Mouse (Mus musculus) olfactory bulb, adult 2 months (tissue): ENCODE data around the gene Rrp12. TPM values are rescaled to one million over a fixed set of nuclear protein-coding genes. Genes with fewer than 3 reads are reported as not detected.

Source experiments
- H3K27ac ChIP-seq: fragments of 200-500 bp; 2 replicates; pipeline ENCODE4 v1.5.1; 2012; ENCODE audit warnings: low read depth, low read length; ENCODE audit not compliant: insufficient read depth
- H3K4me1 ChIP-seq: fragments of 200-500 bp; 2 replicates; pipeline ENCODE4 v1.6.1; 2012; ENCODE audit warnings: low read length; ENCODE audit not compliant: control insufficient read depth, insufficient read depth
- H3K4me3 ChIP-seq: fragments of 200-500 bp; 2 replicates; pipeline ENCODE4 v1.5.1; 2012; ENCODE audit warnings: mild to moderate bottlenecking, low read depth, low read length, moderate library complexity; ENCODE audit not compliant: insufficient read depth
- CTCF ChIP-seq: fragments of 200-500 bp; IDR thresholded peaks from 2 replicates; pipeline ENCODE4 v1.5.1; 2012; ENCODE audit warnings: low read depth, mild to moderate bottlenecking, low read length, moderate library complexity; ENCODE audit not compliant: insufficient read depth
- POLR2A ChIP-seq: fragments of 200-500 bp; IDR thresholded peaks from 2 replicates; pipeline ENCODE4 v1.6.1; 2012; ENCODE audit warnings: mild to moderate bottlenecking, low read depth, low read length, moderate library complexity; ENCODE audit not compliant: insufficient read depth
- WGBS: fragments of 180-500 bp; shearing (Covaris S2); methylation state at CpG from one replicate; pipeline ENCODE4 v1.1.7; 2018; 5-methylcytosine and 5-hydroxymethylcytosine counted together
- polyA plus RNA-seq: library from polyadenylated mRNA; stranded (reverse); fragments of >200 nt; gene quantifications from 2 replicates; pipeline ENCODE4 v1.2.4, GENCODE M21; 2012; ENCODE audit warnings: low replicate concordance; ENCODE audit not compliant: missing spikeins, insufficient read depth, insufficient read length

Gene Rrp12
- polyA plus RNA-seq: not detected in 2 replicates

- Histone ChIP-seq H3K4me1 (peaks cover 8% of the 10 kb centered on the region), H3K27ac (no peak within 1 kb of the TSS), H3K4me3 (peak within 1 kb of the TSS; percentile 88)
- under 1% methylated on average over 46 of the region's 46 CpGs for WGBS
- TF ChIP-seq CTCF (no peak), POLR2A (no peak)
Measured at GRCm38 (mm10) chr19:41895460-41896318, at the start of gene Rrp12. Gene Rrp12, minus strand, starts transcription at chr19:41896173.

- WGBS: 90% methylated on average over 7 of the region's 7 CpGs
- TF ChIP-seq CTCF (no peak), POLR2A (no peak)
- no peak overlapping the region for H3K27ac ChIP-seq
- no peaks in the 10 kb centered on the region for H3K4me1 ChIP-seq
- H3K4me3 ChIP-seq: no peak overlapping the region
Measured at GRCm38 (mm10) chr19:41943841-41944240, 47.9 kb upstream of the Rrp12 start.

- WGBS: 92% methylated on average over 5 of the region's 5 CpGs
- Histone ChIP-seq H3K4me3 (no peak overlapping the region), H3K27ac (no peak overlapping the region), H3K4me1 (no peaks in the 10 kb centered on the region)
- TF ChIP-seq CTCF: no peak
- TF ChIP-seq POLR2A: no peak
Measured at GRCm38 (mm10) chr19:41938539-41938938, 42.6 kb upstream of the Rrp12 start.

- H3K27ac ChIP-seq: no peak overlapping the region
- 89% methylated on average over 1 of the region's 1 CpGs for WGBS
- H3K4me1 ChIP-seq: peaks cover 3% of the 10 kb centered on the region; the same call in 1 of the 2 replicates
- no peak for TF ChIP-seq CTCF
- TF ChIP-seq POLR2A: no peak
- no peak overlapping the region for H3K4me3 ChIP-seq
Measured at GRCm38 (mm10) chr19:41935921-41936320, 39.9 kb upstream of the Rrp12 start.

GRCm38 (mm10) chr19:41934124-41934523 lies 38.2 kb upstream of the Rrp12 start:
- 10% methylated on average over 6 of the region's 6 CpGs for WGBS
- no peak overlapping the region for H3K27ac ChIP-seq
- TF ChIP-seq CTCF: no peak
- no peak for TF ChIP-seq POLR2A
- H3K4me1 ChIP-seq: peaks cover 3% of the 10 kb centered on the region; the same call in 1 of the 2 replicates
- peak overlapping the region; percentile 14; the same call in 1 of the 2 replicates for H3K4me3 ChIP-seq

- Histone ChIP-seq H3K4me3 (peak within 1 kb of the TSS; percentile 92), H3K27ac (no peak within 1 kb of the TSS), H3K4me1 (peaks cover 3% of the 10 kb centered on the region; the same call in 1 of the 2 replicates)
- under 1% methylated on average over 47 of the region's 47 CpGs for WGBS
- peak; percentile 79 for TF ChIP-seq POLR2A
- TF ChIP-seq CTCF: no peak
Measured at GRCm38 (mm10) chr19:41933179-41934086, 37.5 kb upstream of the Rrp12 start, which contains the start of the genes Exosc1 and Zdhhc16. Gene Exosc1, minus strand, starts transcription at chr19:41933423. Gene Zdhhc16, plus strand, starts transcription at chr19:41933480.

- peak overlapping the region; percentile 92 for H3K4me3 ChIP-seq
- TF ChIP-seq POLR2A (no peak), CTCF (no peak)
- 0% methylated on average over 28 of the region's 28 CpGs for WGBS
- H3K4me1 ChIP-seq: peaks cover 3% of the 10 kb centered on the region; the same call in 1 of the 2 replicates
- H3K27ac ChIP-seq: no peak overlapping the region
Measured at GRCm38 (mm10) chr19:41932686-41933085, 36.7 kb upstream of the Rrp12 start.

GRCm38 (mm10) chr19:41920412-41921067 lies 24.6 kb upstream of the Rrp12 start:
- Histone ChIP-seq H3K4me1 (no peaks in the 10 kb centered on the region), H3K4me3 (no peak overlapping the region), H3K27ac (no peak overlapping the region)
- 79% methylated on average over 5 of the region's 5 CpGs for WGBS
- TF ChIP-seq CTCF (no peak), POLR2A (no peak)
